Mouse (Mus musculus): Measurements from ENCODE around the gene Ptpn12.

DNA sequence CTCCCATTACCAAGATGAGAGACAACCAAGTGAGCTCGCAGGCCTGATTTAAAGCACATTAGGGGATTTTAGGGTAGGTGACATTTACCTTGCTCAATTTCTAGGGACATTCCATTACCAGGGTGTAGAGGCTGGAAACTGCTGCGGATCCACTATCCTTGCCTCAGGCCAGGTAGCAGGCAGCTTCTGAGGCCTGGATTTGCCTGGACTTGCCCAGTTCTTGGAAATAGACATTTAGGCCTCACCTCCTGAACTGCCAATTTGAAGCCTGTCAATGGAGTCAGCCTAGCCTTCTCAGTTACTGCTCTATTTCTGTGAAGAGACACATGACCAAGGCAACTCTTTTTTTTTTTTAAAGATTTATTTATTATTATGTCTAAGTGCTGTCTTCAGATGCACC is 94.8 kb downstream of the Ptpn12 start:
- TF ChIP-seq CTCF (IDR thresholded peaks at IDR 0.05; ENCODE audit: low read depth) (no peak), EP300 (optimal IDR thresholded peaks at IDR 0.05) (no peak)

All from stomach, postnatal 0 days (tissue).